Mouse (Mus musculus): ENCODE measurements around the gene Fgb.

- TF ChIP-seq CTCF (IDR thresholded peaks at IDR 0.05) (no peak), EP300 (IDR thresholded peaks at IDR 0.05) (no peak)
Observed at GRCm38 (mm10) chr3:83012636-83013035, 37.0 kb downstream of the Fgb start.

Measured in lung, postnatal 0 days (tissue).